Mouse (Mus musculus): ENCODE results near the gene Tbc1d10c.

Tbc1d10c gene

DNA sequence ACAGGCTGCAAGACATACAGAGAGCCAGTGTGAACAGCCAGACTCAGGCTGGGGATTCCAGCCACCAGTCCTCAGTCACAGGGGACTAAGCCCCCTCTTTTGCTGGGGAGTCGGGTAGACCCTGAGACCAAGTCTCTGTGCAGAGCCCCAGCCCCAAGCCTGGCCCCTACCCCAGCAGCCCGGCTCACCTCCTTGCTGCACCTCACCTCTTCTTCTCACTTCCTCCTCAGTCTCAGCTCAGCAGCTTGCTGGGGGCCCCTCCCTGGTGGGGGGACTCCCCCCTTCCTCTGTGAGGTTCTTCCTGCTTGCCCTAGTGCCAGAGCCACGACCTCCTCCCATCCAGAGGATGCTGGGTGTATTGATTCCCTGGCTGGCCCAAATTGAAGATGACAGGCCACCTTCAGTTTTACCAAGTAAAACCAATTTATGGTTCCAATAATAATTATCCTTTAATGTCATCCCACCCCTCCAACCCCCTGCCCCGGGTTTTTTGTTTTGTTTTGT is at the start of gene Tbc1d10c:
TSS of gene Tbc1d10c (minus strand) at position 454 of the 504 bp plus-strand sequence.
- peak; percentile 66 for DNase-seq

GRCm38 (mm10) chr19:4240247-4240668 is 49.2 kb upstream of the Tbc1d10c start:
- DNase-seq: no peak

GRCm38 (mm10) chr19:4234548-4234947 is 43.5 kb upstream of the Tbc1d10c start:
- no peak for DNase-seq

DNA sequence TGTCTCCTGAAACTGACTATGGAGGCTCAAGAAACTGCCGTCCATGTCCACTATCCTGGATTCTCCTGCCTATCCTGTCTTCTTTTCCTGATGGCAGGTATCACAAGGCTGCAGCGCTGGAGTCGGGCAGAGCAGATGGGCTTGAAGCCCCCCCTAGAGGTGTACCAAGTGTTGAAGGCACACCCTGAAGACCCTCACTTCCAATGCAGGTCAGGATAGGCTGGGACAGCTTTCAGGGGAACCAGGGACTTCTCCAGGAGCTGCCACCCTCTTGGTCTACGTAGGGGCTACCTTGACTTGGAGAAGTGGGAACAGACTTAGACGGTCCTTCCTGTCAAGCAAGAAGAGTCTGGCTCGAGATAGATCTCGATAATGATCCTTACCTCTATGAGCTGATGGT is 41.6 kb upstream of the Tbc1d10c start:
- no peak for DNase-seq

- peak; percentile 69 to 76 for DNase-seq
Observed at GRCm38 (mm10) chr19:4232186-4232572, 41.1 kb upstream of the Tbc1d10c start.

DNA sequence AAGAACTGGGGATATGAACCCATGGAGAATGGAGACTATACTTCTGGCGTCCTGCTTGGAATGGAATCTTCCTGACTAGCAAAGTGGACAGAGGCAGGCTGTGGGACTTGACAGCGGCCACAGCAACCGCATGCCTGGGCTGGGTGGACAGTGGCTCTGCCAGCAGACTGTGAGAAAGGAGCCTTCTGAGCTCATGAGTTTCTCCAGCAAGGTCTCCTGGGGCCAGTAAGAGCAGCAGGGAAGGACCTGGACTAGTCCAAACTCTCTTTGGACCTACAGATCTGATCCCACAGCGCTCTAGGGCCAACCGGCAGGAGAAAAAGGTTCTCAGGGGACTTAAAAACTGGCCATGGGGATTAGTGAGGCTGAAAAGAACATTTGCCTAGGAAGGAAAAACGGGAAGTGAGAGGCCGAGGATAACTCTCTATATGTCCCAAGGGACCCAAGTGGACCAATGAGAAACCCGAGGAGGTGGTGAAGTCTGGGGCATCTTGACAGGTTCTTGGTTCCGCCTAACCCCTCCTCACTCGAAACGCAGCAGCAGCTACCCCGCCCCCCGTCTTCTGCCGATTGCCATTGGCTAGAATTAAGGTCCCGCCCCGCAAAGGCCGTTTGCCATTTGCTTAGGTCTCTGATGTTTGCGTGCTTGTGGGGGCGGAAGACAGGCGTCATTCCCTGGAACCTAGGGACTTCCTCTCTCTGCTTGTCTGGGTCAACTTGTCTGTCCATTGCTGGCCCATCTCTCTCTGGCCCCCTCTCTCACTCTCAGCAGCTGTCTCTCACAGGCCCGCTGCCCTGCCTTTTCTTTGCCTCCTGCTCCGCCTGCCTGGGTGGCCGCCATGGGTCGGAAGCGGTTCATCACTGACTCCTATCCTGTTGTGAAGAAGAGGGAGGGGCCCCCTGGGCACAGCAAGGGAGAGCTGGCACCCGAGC is 40.4 kb upstream of the Tbc1d10c start, which contains the start of gene Pold4:
TSS of gene Pold4 (plus strand) at position 647 of the 933 bp plus-strand sequence.
- DNase-seq: peak; percentile 99

DNA sequence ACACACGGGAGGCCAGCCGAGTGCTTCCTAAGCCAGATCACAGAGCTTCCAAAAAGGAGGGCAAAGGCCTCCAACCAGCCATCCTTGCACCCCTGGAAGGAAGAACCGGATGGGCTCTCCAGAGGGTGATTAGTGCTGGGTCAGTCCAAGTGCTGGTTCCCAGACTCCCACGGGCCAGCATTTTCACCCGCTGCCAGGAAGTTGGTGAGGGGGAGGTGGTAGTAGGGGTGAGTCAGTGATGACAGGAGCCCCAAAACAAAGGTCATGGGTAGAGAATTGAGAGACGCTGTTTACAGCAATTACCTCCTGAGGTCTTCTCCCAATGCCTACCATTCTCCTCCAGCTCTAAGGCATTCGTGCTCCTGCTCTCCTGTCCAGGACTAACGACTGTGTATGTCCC is 39.3 kb upstream of the Tbc1d10c start:
- peak in 1 of 2 experiments; percentile 33 for DNase-seq

DNA sequence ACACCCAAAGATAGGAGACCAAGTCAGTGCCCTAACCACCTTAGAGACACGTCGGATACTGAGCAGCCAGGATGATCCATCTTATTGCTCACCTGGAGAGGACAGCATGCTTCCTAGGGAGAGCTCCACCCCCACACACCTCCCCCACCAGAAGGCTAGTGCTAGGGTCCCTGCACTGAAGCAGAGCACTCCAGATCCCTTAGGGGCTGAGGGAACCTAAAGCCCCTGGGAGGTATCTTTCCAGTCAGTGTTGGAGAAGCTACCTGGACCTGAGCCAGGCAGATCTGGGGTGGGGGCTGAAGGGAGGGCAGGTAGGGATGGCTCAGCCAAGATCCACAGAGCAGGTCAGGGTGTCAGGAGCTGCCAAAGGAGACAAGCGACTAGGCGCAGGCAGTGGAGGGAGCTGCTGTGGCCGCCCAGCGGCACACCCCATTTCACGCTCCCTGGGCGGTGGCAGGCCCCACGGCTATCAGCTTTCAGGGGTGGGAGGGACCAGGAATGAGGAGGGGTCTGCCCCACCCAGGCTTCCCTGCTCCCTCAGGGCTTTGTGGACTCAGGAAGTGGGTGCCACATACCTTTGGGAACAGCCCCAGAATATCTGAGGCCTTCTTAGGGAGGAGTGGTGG is 38.5 kb upstream of the Tbc1d10c start:
- peak in 1 of 2 experiments; percentile 35 for DNase-seq

DNA sequence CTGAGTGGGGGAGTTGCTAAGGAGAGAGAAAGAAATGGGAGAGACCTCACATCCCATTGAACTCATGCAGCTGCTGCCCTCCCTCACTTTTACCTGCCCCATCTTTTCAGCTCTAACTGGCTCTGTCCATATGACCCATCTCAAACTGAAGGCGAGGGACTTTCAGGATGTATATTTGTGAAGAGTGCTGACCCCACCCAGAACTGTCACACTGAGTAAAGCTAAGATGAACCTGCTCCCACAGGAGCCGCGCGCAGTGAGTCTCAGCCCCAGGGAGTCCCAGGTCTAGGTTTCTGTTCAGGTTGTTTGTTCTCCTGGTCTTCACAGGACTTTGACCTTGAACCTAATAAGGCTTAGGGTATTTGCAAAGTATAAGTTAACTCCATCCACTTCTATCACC is 37.8 kb upstream of the Tbc1d10c start:
- DNase-seq: no peak

- DNase-seq: peak; percentile 79 to 82
Observed at GRCm38 (mm10) chr19:4227894-4228678, 37.0 kb upstream of the Tbc1d10c start.

- no peak for DNase-seq
Observed at GRCm38 (mm10) chr19:4227446-4227845, 36.4 kb upstream of the Tbc1d10c start.

DNA sequence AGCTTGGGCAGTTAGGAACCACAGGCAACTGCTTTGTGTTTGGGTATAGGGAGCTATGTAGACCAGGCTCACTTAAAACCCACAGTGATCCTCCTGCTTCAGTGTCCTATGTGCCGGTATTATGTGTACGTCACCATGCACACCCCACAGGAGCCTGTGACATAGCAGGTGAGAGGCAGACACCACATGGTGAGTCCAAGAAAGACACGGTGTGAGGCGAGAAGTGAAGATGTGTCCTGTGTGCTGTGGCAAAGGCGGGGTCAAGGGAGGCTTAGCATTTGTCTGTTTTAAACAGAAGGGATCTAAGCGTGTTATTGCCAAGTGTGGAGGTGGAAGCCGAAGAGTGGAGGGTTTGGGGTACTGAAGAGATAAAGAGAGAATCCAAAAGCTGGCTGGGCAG is 35.7 kb upstream of the Tbc1d10c start:
- DNase-seq: no peak

GRCm38 (mm10) chr19:4222165-4222564 is 31.1 kb upstream of the Tbc1d10c start:
- peak in 1 of 2 experiments; percentile 50 for DNase-seq

- DNase-seq: peak; percentile 58 to 62
Observed at GRCm38 (mm10) chr19:4220957-4221743, 30.1 kb upstream of the Tbc1d10c start.

- DNase-seq: peak in 1 of 2 experiments; percentile 60
Observed at GRCm38 (mm10) chr19:4220416-4220815, 29.3 kb upstream of the Tbc1d10c start.

DNA sequence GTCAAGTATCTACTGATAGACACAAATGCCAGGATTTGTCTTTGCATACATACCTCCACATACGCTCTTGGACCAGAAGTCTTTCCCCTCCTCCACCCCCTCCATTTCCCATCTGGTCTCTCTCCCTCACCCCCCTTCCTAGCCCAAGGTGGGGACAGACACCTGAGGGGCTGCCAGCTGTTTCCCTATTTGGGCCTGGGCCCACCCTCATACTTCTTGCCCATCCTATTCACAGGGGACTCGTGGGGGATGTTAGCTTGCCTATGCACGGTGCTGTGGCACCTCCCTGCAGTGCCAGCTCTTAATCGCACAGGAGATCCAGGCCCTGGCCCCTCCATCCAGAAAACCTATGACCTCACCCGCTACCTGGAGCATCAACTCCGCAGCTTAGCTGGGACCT is 28.9 kb upstream of the Tbc1d10c start:
- no peak for DNase-seq

GRCm38 (mm10) chr19:4218784-4219183 is 27.7 kb upstream of the Tbc1d10c start:
- DNase-seq: no peak

- no peak for DNase-seq
Observed at GRCm38 (mm10) chr19:4218293-4218692, 27.2 kb upstream of the Tbc1d10c start.

GRCm38 (mm10) chr19:4217855-4218254 is 26.8 kb upstream of the Tbc1d10c start:
- no peak for DNase-seq

- peak in 1 of 2 experiments; percentile 38 for DNase-seq
Observed at GRCm38 (mm10) chr19:4217140-4217539, 26.1 kb upstream of the Tbc1d10c start.

GRCm38 (mm10) chr19:4216041-4216685 is 25.1 kb upstream of the Tbc1d10c start:
- DNase-seq: peak; percentile 36 to 46
